Mouse (Mus musculus) R1 (cell line): ENCODE measurements around the gene Gpr15.

Experiments
- DNase-seq: peaks from one replicate; pipeline ENCODE4 v3.0.0-alpha.2; 2018; ENCODE audit warnings: low read depth, low spot score

The Gpr15 gene

GRCm38 (mm10) chr16:58702329-58702932 is 16.4 kb downstream of the Gpr15 start:
- DNase-seq: no peak

GRCm38 (mm10) chr16:58701779-58702178 is 17.1 kb downstream of the Gpr15 start:
- no peak for DNase-seq

- no peak for DNase-seq
These were observed 17.9 kb downstream of the Gpr15 start for GRCm38 (mm10) chr16:58700816-58701424.

- DNase-seq: no peak
These were observed 18.7 kb downstream of the Gpr15 start for GRCm38 (mm10) chr16:58700174-58700573.

- no peak for DNase-seq
These were observed 21.6 kb downstream of the Gpr15 start for GRCm38 (mm10) chr16:58697261-58697660.

GRCm38 (mm10) chr16:58696796-58697195 is 22.1 kb downstream of the Gpr15 start:
- no peak for DNase-seq

- DNase-seq: no peak
These were observed 24.8 kb downstream of the Gpr15 start for GRCm38 (mm10) chr16:58694091-58694490.

- no peak for DNase-seq
These were observed 28.5 kb downstream of the Gpr15 start for GRCm38 (mm10) chr16:58690322-58690732.

GRCm38 (mm10) chr16:58689555-58690169 is 29.2 kb downstream of the Gpr15 start:
- DNase-seq: no peak

- DNase-seq: no peak
These were observed 30.3 kb downstream of the Gpr15 start for GRCm38 (mm10) chr16:58688534-58688933.

GRCm38 (mm10) chr16:58685548-58686537 is 33.0 kb downstream of the Gpr15 start:
- no peak for DNase-seq

- DNase-seq: no peak
These were observed 34.3 kb downstream of the Gpr15 start for GRCm38 (mm10) chr16:58684537-58684936.

- no peak for DNase-seq
These were observed 35.0 kb downstream of the Gpr15 start for GRCm38 (mm10) chr16:58683911-58684310.

GRCm38 (mm10) chr16:58682870-58683269 is 36.0 kb downstream of the Gpr15 start:
- no peak for DNase-seq

GRCm38 (mm10) chr16:58682046-58682445 is 36.8 kb downstream of the Gpr15 start:
- DNase-seq: no peak

- no peak for DNase-seq
These were observed 40.2 kb downstream of the Gpr15 start for GRCm38 (mm10) chr16:58678660-58679059.

GRCm38 (mm10) chr16:58677491-58677890 is 41.4 kb downstream of the Gpr15 start:
- DNase-seq: no peak

- no peak for DNase-seq
These were observed 42.2 kb downstream of the Gpr15 start for GRCm38 (mm10) chr16:58676633-58677032.

GRCm38 (mm10) chr16:58676156-58676555 is 42.7 kb downstream of the Gpr15 start:
- no peak for DNase-seq

GRCm38 (mm10) chr16:58675256-58675655 is 43.6 kb downstream of the Gpr15 start:
- no peak for DNase-seq

- DNase-seq: no peak
These were observed 45.0 kb downstream of the Gpr15 start for GRCm38 (mm10) chr16:58673811-58674410.
